Mouse (Mus musculus) spleen, postnatal 14 days (tissue): ENCODE data around the gene Prlh.
A peak's percentile ranks its signal among the peaks of the same experiment; 100 is the strongest.

Experiments
- DNase-seq, 2 experiments: peaks; one replicate each; pipeline ENCODE4 v3.0.0; 2021 to 2022; ENCODE audit warnings: low spot score in 2 of 2

Prlh gene

GRCm38 (mm10) chr1:90952808-90953207 lies at the start of gene Prlh:
Gene Prlh (plus strand): TSS chr1:90953108.
- no peak for DNase-seq

DNA sequence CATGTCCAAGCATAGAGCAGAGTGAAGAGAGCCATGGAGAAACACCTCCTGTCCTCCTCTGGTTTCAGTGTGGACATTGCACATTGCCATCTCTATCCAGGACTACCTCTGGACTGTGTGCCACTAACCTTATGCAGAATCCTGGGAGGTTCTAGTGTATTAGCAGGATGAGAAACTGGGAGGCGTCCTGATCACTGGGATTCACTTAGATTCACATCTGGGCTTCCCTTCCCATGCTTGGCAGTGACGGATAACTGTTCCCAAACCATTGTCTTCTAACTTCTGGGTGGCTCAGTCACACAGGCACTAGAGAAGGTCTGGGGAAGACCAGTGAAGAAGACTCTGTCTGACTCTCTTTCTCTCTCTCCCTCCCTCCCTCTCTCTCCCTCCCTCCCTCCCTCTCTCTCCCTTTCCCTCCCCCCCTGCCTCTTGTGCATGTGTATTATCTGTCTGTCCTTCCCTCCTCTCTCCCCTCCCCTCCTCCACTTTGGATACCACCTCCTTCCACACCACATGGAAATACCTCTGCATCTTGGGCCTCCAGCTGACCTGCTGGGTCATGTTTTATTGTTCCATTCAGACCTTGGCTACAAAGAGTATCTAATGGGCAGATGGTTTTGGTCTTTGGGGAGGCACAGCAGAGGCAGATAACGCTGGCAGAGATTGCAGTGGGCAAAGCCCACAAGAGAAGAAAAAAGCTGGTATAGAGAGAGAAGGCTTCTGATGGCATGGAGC lies 49.5 kb upstream of the Prlh start:
- no peak for DNase-seq

DNA sequence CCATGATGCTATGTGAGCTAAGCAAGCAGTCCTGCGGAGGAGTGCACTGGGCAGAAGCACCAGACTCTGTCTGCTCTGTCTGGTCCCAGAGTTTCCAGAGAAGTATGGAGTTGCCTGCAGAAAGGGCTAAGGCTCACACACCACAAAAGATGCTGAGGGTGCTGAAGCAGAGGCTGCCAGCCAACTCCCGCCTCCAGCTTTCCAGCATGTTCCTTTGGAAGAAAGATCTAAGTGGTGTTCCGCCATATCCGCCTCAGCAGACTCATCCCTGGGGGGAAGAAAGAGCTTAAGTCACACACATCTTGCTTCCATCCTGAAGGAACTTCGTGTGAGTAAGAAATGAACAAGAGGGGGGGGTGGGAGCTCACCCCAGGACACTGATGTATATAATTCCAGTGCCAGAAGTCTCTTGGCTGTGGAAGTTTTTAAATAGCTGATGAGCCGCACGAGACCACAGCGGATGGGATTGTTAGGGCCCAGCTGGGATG lies 48.9 kb upstream of the Prlh start:
- no peak for DNase-seq

GRCm38 (mm10) chr1:90904729-90905404 lies 48.0 kb upstream of the Prlh start:
- DNase-seq = no peak

GRCm38 (mm10) chr1:90906357-90906756 lies 46.6 kb upstream of the Prlh start:
- DNase-seq = peak in 1 of 2 experiments; percentile 10

GRCm38 (mm10) chr1:90909161-90909560 lies 43.7 kb upstream of the Prlh start:
- no peak for DNase-seq

DNA sequence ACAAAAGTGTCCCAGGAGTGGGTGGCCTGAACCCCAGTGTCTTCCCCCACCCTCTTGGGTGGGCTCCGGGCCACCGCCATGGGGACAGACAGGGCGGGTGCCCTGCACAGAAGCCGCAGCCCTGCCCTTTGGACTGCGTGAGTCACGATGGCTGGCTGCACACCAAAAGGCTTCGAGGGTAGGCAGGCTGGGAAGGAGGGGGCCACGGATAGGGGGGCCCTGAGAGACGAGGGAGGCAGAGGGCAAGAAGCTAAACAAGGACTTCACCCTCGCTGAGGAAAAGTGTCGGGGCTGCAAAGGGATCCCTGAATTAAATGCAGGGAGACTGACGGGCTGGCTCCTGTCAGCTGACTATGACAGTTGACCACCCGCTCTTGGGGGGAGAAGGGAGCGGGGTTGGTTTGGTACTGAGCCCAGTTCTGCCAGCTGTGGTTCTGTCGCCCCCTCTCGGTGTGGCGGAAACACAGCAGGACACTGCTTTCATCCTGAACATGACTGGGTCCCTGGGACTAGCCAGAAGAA lies 43.2 kb upstream of the Prlh start:
- no peak for DNase-seq

GRCm38 (mm10) chr1:90913231-90913630 lies 39.7 kb upstream of the Prlh start:
- no peak for DNase-seq

- no peak for DNase-seq
Observed at GRCm38 (mm10) chr1:90914948-90915569, 37.8 kb upstream of the Prlh start, which contains the start of gene Mlph. Gene Mlph (plus strand): TSS chr1:90915085.

DNA sequence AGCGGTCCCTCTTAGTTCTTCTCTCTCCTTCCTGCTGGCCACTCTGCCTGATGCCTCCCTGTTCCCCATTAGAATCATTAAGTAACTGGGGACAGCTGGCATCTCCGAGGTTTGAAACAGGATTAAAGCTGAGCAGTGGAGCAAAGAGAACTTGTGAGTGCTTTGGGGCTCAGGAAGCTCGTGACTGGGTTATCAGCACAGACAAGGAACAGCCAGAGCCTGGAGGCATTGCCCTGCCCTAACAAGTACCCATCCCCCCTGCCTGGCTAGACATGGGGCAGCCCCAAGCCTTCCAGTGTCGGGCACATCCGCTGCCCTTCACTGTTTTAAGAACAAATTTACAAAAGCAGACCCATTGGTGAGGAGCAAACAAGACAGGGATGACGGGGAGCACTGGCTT lies 35.4 kb upstream of the Prlh start:
- DNase-seq = no peak

GRCm38 (mm10) chr1:90921687-90922086 lies 31.2 kb upstream of the Prlh start:
- DNase-seq = no peak

DNA sequence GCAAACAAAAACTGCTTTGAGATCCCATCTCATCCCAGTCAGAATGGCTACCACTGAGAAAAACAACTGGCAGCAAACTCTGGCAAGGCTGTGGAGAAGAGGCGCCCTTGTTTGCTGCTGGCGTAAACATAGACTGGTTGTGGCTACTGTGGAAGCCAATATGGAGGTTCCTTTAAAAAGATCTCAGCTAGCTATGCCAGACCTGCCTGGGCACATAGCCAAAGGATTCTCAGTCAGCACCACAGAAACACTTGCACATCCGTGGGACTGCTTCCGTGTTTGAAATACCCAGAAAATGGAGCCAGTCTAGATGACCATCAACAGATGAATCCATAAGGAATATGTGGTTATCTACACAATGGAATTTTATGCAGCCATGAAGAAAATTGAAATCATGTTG lies 26.9 kb upstream of the Prlh start:
- DNase-seq = no peak

- DNase-seq = no peak
Observed at GRCm38 (mm10) chr1:90927308-90927707, 25.6 kb upstream of the Prlh start.

GRCm38 (mm10) chr1:90927929-90928574 lies 24.9 kb upstream of the Prlh start:
- DNase-seq = no peak

- DNase-seq = peak in 1 of 2 experiments; percentile 53
Observed at GRCm38 (mm10) chr1:90928575-90928934, 24.4 kb upstream of the Prlh start.

DNA sequence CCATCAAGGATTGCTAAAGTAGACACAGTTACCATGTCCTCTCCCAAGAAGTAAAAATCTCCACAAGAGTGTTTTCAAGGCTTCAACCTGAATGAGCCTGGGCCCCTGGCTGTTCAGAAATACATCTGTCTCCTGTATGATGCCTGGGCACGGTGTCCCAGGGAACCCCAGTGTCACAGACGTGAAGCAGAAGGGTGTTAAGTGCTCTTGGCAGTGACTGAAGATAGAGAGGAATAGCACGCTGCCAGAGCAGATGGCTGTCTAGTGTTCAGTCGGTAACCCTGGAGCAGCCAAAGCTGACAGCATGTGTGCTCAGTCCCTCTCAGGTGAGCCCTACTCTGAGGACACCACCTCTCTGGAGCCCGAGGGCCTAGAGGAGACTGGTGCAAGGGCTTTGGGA lies 19.9 kb upstream of the Prlh start:
- DNase-seq = no peak

- DNase-seq = no peak
Observed at GRCm38 (mm10) chr1:90936990-90937389, 15.9 kb upstream of the Prlh start.

DNA sequence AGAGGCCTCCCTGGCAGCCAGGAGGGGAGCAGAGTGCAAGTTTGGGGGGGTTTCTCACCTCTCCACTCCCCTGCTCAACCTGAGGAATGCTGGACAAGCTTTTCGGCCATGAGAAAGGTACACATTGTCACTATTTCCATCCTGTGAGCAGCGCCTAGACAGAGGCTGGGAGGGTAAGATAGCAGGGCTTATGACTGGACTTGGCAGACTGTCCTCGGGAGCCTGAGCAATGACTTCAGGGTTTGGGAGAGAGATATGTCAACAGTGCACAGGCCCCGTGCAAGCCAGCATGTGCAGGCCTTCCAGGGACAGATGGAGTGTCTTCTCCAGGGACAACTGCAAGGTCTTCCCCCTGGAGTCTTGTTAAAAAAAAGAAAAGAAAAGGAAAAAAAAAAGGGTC lies 12.9 kb upstream of the Prlh start:
- DNase-seq = no peak

- DNase-seq = no peak
Observed at GRCm38 (mm10) chr1:90945171-90945570, 7.7 kb upstream of the Prlh start.

GRCm38 (mm10) chr1:90947252-90947651 lies 5.7 kb upstream of the Prlh start:
- DNase-seq = no peak

DNA sequence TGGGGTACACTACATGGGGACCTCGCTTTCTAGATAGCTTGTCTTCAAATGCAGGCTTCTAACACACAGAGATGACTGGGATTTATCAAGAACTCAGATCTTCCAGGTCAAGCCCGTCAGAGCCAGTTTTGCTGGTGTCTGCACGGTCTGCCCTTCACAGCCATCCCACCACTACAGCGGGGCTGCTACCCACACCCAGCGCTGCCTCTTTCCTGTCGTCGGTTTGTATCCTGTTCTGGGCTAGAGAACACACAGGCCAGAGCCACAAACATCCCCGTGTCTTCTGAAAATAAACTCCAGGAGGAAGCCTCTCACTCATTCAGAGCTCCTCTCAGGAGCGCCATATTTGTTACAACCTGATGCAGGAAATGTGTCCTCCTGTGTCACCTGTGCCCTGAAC lies 3.6 kb upstream of the Prlh start:
- DNase-seq = no peak

- no peak for DNase-seq
Observed at GRCm38 (mm10) chr1:90951670-90952069, 1.2 kb upstream of the Prlh start.
